Mouse (Mus musculus) lung, postnatal 0 days (tissue): ENCODE measurements around the gene Msln. TPM values are rescaled to one million over a fixed set of nuclear protein-coding genes. Genes with fewer than 3 reads are reported as not detected.

Experiments used
- ATAC-seq: fragments of 200-750 bp; cut with Nextera tagmentation; 2 replicates; pipeline ENCODE4 v1.8.0; 2017; ENCODE audit warnings: moderate library complexity
- DNase-seq: peaks from one replicate; pipeline ENCODE4 v3.0.0-alpha.2; 2016; ENCODE audit warnings: low spot score
- H3K27ac ChIP-seq: fragments of 300-500 bp; sonication (generic); 2 replicates; pipeline ENCODE4 v1.5.1; 2014; ENCODE audit warnings: antibody characterized with exemption, mild to moderate bottlenecking, low read length, mixed read lengths
- H3K27me3 ChIP-seq: fragments of 300-500 bp; sonication (generic); replicated peaks from 2 replicates; pipeline ENCODE4 v1.6.1; 2014; ENCODE audit warnings: low read length, mixed read lengths; ENCODE audit not compliant: insufficient read depth
- H3K36me3 ChIP-seq: fragments of 300-500 bp; sonication (generic); 2 replicates; pipeline ENCODE4 v1.6.1; 2014; ENCODE audit warnings: low read length, mixed read lengths; ENCODE audit not compliant: insufficient read depth
- H3K4me1 ChIP-seq: fragments of 300-500 bp; sonication (generic); 2 replicates; pipeline ENCODE4 v1.6.1; 2014; ENCODE audit warnings: antibody characterized with exemption, low read depth, low read length, mixed read lengths; ENCODE audit not compliant: insufficient read depth
- H3K4me2 ChIP-seq: fragments of 300-500 bp; sonication (generic); replicated peaks from 2 replicates; pipeline ENCODE4 v1.6.1; 2014; ENCODE audit warnings: low read depth, mild to moderate bottlenecking, low read length, moderate library complexity, mixed read lengths
- H3K4me3 ChIP-seq: fragments of 300-500 bp; sonication (generic); 2 replicates; pipeline ENCODE4 v1.5.1; 2014; ENCODE audit warnings: low read depth, low read length
- H3K9ac ChIP-seq: fragments of 300-500 bp; sonication (generic); replicated peaks from 2 replicates; pipeline ENCODE4 v1.6.1; 2014; ENCODE audit warnings: low read depth, mild to moderate bottlenecking
- H3K9me3 ChIP-seq: fragments of 300-500 bp; sonication (generic); 2 replicates; pipeline ENCODE4 v1.6.1; 2016; ENCODE audit warnings: low read length, mixed read lengths
- CTCF ChIP-seq: IDR thresholded peaks from 2 replicates; pipeline ENCODE4 v1.5.1; 2016; ENCODE audit warnings: antibody characterized with exemption, mild to moderate bottlenecking
- EP300 ChIP-seq: IDR thresholded peaks from 2 replicates; pipeline ENCODE4 v1.6.1; 2016; ENCODE audit warnings: antibody characterized with exemption, mild to moderate bottlenecking, control low read depth
- WGBS: fragments of 180-500 bp; shearing (Covaris S2); extraction: QIAGEN DNeasy Blood & Tissue Kit; methylation state at CpG from one replicate; pipeline ENCODE4 v1.1.7; 2014; 5-methylcytosine and 5-hydroxymethylcytosine counted together
- polyA plus RNA-seq: library from polyadenylated mRNA; unstranded; fragments of >200 nt; fragmentation: Nextera tagmentation; extraction: Ambion mirVana; gene quantifications from 2 replicates; pipeline ENCODE4 v1.2.1, GENCODE M21; 2015

Gene Msln
- polyA plus RNA-seq, 1 experiment from 2014 or later, result 584 TPM

GRCm38 (mm10) chr17:25786280-25786679, 32.1 kb upstream of the Msln start, which contains the start of gene Ccdc78:
TSS of gene Ccdc78 (plus strand) at chr17:25786580.
- Histone ChIP-seq H3K36me3 (peaks cover 7% of the 10 kb centered on the region), H3K27me3 (no peaks in the 10 kb centered on the region), H3K9me3 (no peaks in the 10 kb centered on the region), H3K4me2 (peak within 1 kb of the TSS; percentile 65), H3K4me1 (peaks cover 8% of the 10 kb centered on the region; the same call in 1 of the 2 replicates), H3K27ac (no peak within 1 kb of the TSS), H3K9ac (0 out of 2 replicates have a peak within 1 kb of the TSS, but pooled peaks have one; percentile 1), H3K4me3 (peak within 1 kb of the TSS; percentile 54)
- WGBS, result 67% methylated on average over 3 of the region's 3 CpGs
- no peak for ATAC-seq
- DNase-seq, result no peak
- TF ChIP-seq CTCF, result no peak
- TF ChIP-seq EP300, result no peak

- H3K9ac ChIP-seq, result peak within 1 kb of the TSS; percentile 1; the same call in 1 of the 2 replicates
- H3K4me2 ChIP-seq, result peak within 1 kb of the TSS; percentile 65
- H3K4me1 ChIP-seq, result peaks cover 8% of the 10 kb centered on the region; the same call in 1 of the 2 replicates
- under 1% methylated on average over 23 of the region's 23 CpGs for WGBS
- no peak within 1 kb of the TSS for H3K27ac ChIP-seq
- peak; percentile 98 for DNase-seq
- H3K36me3 ChIP-seq, result peaks cover 11% of the 10 kb centered on the region
- ATAC-seq, result peak; percentile 91
- no peaks in the 10 kb centered on the region for H3K9me3 ChIP-seq
- TF ChIP-seq EP300 (no peak), CTCF (peak; percentile 18)
- peak within 1 kb of the TSS; percentile 54 for H3K4me3 ChIP-seq
- no peaks in the 10 kb centered on the region for H3K27me3 ChIP-seq
Observed at GRCm38 (mm10) chr17:25785281-25785745, 31.1 kb upstream of the Msln start, which contains the start of gene Haghl. TSS of gene Haghl (minus strand) at chr17:25785673.

- H3K9me3 ChIP-seq, result no peaks in the 10 kb centered on the region
- TF ChIP-seq CTCF (no peak), EP300 (no peak)
- H3K27me3 ChIP-seq, result no peaks in the 10 kb centered on the region
- H3K36me3 ChIP-seq, result peaks cover 15% of the 10 kb centered on the region
- DNase-seq, result no peak
- no peak overlapping the region for H3K4me3 ChIP-seq
- H3K9ac ChIP-seq, result no peak overlapping the region
- H3K4me1 ChIP-seq, result peaks cover 8% of the 10 kb centered on the region; the same call in 1 of the 2 replicates
- no peak overlapping the region for H3K27ac ChIP-seq
- H3K4me2 ChIP-seq, result no peak overlapping the region; the same call in 1 of the 2 replicates
- ATAC-seq, result no peak
- 62% methylated on average over 15 of the region's 15 CpGs for WGBS
Observed at GRCm38 (mm10) chr17:25783861-25784574, 29.8 kb upstream of the Msln start.

GRCm38 (mm10) chr17:25783086-25783485, 28.9 kb upstream of the Msln start:
- Histone ChIP-seq H3K4me1 (peaks cover 8% of the 10 kb centered on the region; the same call in 1 of the 2 replicates), H3K27me3 (no peaks in the 10 kb centered on the region), H3K4me2 (no peak overlapping the region), H3K9me3 (no peaks in the 10 kb centered on the region), H3K27ac (no peak overlapping the region), H3K9ac (no peak overlapping the region), H3K4me3 (no peak overlapping the region), H3K36me3 (peaks cover 15% of the 10 kb centered on the region)
- ATAC-seq (no peak), DNase-seq (no peak)
- TF ChIP-seq CTCF, result no peak
- no peak for TF ChIP-seq EP300
- WGBS, result 67% methylated on average over 7 of the region's 7 CpGs

GRCm38 (mm10) chr17:25781339-25781738, 27.2 kb upstream of the Msln start:
- no peak for DNase-seq
- no peak for TF ChIP-seq CTCF
- no peak for TF ChIP-seq EP300
- no peak overlapping the region for H3K27ac ChIP-seq
- H3K4me2 ChIP-seq, result no peak overlapping the region
- no peak overlapping the region for H3K4me3 ChIP-seq
- H3K4me1 ChIP-seq, result peaks cover 8% of the 10 kb centered on the region; the same call in 1 of the 2 replicates
- WGBS, result 71% methylated on average over 6 of the region's 6 CpGs
- ATAC-seq, result no peak
- no peak overlapping the region for H3K9ac ChIP-seq
- H3K27me3 ChIP-seq, result no peaks in the 10 kb centered on the region
- H3K9me3 ChIP-seq, result no peaks in the 10 kb centered on the region
- H3K36me3 ChIP-seq, result peaks cover 15% of the 10 kb centered on the region

GRCm38 (mm10) chr17:25777948-25778347, 23.8 kb upstream of the Msln start:
- H3K4me1 ChIP-seq, result peaks cover 4% of the 10 kb centered on the region
- no peak overlapping the region for H3K9ac ChIP-seq
- no peak for TF ChIP-seq EP300
- TF ChIP-seq CTCF, result no peak
- H3K27me3 ChIP-seq, result no peaks in the 10 kb centered on the region
- DNase-seq, result no peak
- H3K4me3 ChIP-seq, result no peak overlapping the region
- no peaks in the 10 kb centered on the region for H3K9me3 ChIP-seq
- ATAC-seq, result no peak
- 97% methylated on average over 5 of the region's 5 CpGs for WGBS
- no peak overlapping the region for H3K27ac ChIP-seq
- H3K36me3 ChIP-seq, result peaks cover 15% of the 10 kb centered on the region
- H3K4me2 ChIP-seq, result no peak overlapping the region
